Comparison of ENCODE assay signal across 19 mouse cellular contexts in the genomic region with DNA sequence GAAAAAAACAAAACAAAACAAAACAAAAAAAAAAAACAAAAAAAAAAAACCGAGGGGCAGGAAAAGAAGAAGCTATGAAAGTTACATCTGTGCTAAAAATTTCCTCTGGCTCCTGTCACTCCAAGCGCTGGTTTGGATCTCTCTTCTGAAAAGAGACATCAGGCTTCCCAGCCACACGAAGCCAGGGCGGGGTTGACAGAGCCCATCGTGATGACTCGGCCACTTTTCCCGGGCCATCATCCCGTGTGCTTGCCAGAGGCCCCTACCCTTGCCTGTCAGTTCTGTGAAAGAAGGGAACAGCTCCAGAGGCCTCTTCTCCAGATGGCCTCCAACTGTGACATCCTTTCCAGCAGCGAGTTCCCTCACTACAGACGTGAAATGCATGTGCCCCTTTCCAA. TPM values are rescaled to one million over a fixed set of nuclear protein-coding genes. Genes with fewer than 3 reads are reported as not detected.
A peak's percentile ranks its signal among the peaks of the same experiment; 100 is the strongest.
DNase-seq lines count a peak whose midpoint lies in the region; ATAC-seq and TF ChIP-seq lines count a peak whose summit lies in the region.
"Had no signal": no experiment of that assay in that cellular context is flagged by ENCODE, and none has a peak within 500 bp of the region (broad histone marks: within the 10 kb centered on the region; RNA-seq: fewer than 3 reads in every experiment).

No protein-coding gene starts in this region.

- H3K4me3 ChIP-seq in gastrocnemius, adult 2 months = peak overlapping the region; percentile 30; the same call in 1 of the 2 replicates
- H3K4me3 ChIP-seq in midbrain, embryonic 11.5 days (ENCODE audit: low read depth, low read length) = no peak overlapping the region
- H3K4me3 ChIP-seq in midbrain, embryonic 15.5 days = no peak overlapping the region
- H3K4me3 ChIP-seq in lung, embryonic 16.5 days (ENCODE audit: low read length) = no peak overlapping the region
- H3K4me3 ChIP-seq in thymus, adult 2 months (ENCODE audit: control insufficient read depth, insufficient read depth, low read length) = no peak overlapping the region
- H3K4me3 ChIP-seq: heart, embryonic 10.5 days; hindbrain, embryonic 13.5 days; intestine, embryonic 15.5 days; layer of hippocampus, adult 2 months had no signal

- no peaks in the 10 kb centered on the region for H3K4me1 ChIP-seq in midbrain, embryonic 11.5 days (ENCODE audit: control insufficient read depth, insufficient read depth, low read length)
- no peaks in the 10 kb centered on the region for H3K4me1 ChIP-seq in midbrain, embryonic 15.5 days
- peaks cover 13% of the 10 kb centered on the region for H3K4me1 ChIP-seq in lung, embryonic 16.5 days (replicated peaks; ENCODE audit: control insufficient read depth, insufficient read depth, low read length)
- H3K4me1 ChIP-seq in thymus, adult 2 months (replicated peaks; ENCODE audit: control insufficient read depth, insufficient read depth, low read length) = no peaks in the 10 kb centered on the region
- H3K4me1 ChIP-seq: heart, embryonic 10.5 days; hindbrain, embryonic 13.5 days had no signal

- H3K9me3 ChIP-seq in midbrain, embryonic 11.5 days (ENCODE audit: control insufficient read depth, low read length) = no peaks in the 10 kb centered on the region
- H3K9me3 ChIP-seq in midbrain, embryonic 15.5 days = no peaks in the 10 kb centered on the region
- no peaks in the 10 kb centered on the region for H3K9me3 ChIP-seq in lung, embryonic 16.5 days (ENCODE audit: control insufficient read depth, low read length)
- H3K9me3 ChIP-seq: heart, embryonic 10.5 days; hindbrain, embryonic 13.5 days; intestine, embryonic 15.5 days had no signal

- H3K4me2 ChIP-seq in midbrain, embryonic 11.5 days = no peak overlapping the region
- no peak overlapping the region for H3K4me2 ChIP-seq in midbrain, embryonic 15.5 days
- H3K4me2 ChIP-seq in lung, embryonic 16.5 days (ENCODE audit: low read depth, low read length) = no peak overlapping the region
- H3K4me2 ChIP-seq: hindbrain, embryonic 13.5 days had no signal

- intact Hi-C loops in gastrocnemius, adult 2 months (cut with DNase I) = no loop called here
- intact Hi-C loops in gastrocnemius, postnatal 14 days (cut with DNase I; ENCODE audit: low total_unique reads) = no loop called here

- no peak for TF ChIP-seq CTCF in gastrocnemius, adult 2 months (IDR thresholded peaks at IDR 0.05)
- no peak for TF ChIP-seq CTCF in thymus, adult 2 months (IDR thresholded peaks at IDR 0.05; ENCODE audit: borderline replicate concordance, control insufficient read depth, extremely low read depth, insufficient read depth, low read length, poor library complexity)

- no peak for DNase-seq in gastrocnemius, adult 2 months
- DNase-seq in gastrocnemius, postnatal 14 days = no peak
- peak; percentile 79 for DNase-seq in midbrain, embryonic 11.5 days (ENCODE audit: low spot score, missing footprints)
- DNase-seq in thymus, adult 18-20 months = no peak
- DNase-seq in thymus, adult 2 months = no peak
- DNase-seq in heart, adult 8-10 months (ENCODE audit: low spot score) = no peak
- DNase-seq: adrenal gland, adult 2 months; cerebellum, postnatal 25 days; forebrain, postnatal 0 days; gastrocnemius, postnatal 10 days; left cerebral cortex, postnatal 4 days; spleen, adult 18-20 months had no signal

- WGBS in midbrain, embryonic 11.5 days = 53% methylated on average over 10 of the region's 10 CpGs
- 50% methylated on average over 10 of the region's 10 CpGs for WGBS in midbrain, embryonic 15.5 days
- WGBS in lung, embryonic 16.5 days = 39% methylated on average over 10 of the region's 10 CpGs
- 28% methylated on average over 10 of the region's 10 CpGs for WGBS in thymus, adult 2 months

- TF ChIP-seq POLR2A in thymus, adult 2 months (IDR thresholded peaks at IDR 0.05; ENCODE audit: control insufficient read depth, extremely low read depth, insufficient read depth, low read length, poor library complexity) = no peak

- no peak overlapping the region for H3K9ac ChIP-seq in midbrain, embryonic 11.5 days (ENCODE audit: low read length)
- no peak overlapping the region for H3K9ac ChIP-seq in midbrain, embryonic 15.5 days
- H3K9ac ChIP-seq in lung, embryonic 16.5 days (ENCODE audit: low read length) = no peak overlapping the region
- H3K9ac ChIP-seq: forebrain, postnatal 0 days; intestine, embryonic 15.5 days had no signal

- peak overlapping the region; percentile 43; the same call in 1 of the 2 replicates for H3K27ac ChIP-seq in gastrocnemius, adult 2 months
- no peak overlapping the region for H3K27ac ChIP-seq in midbrain, embryonic 11.5 days (ENCODE audit: low read depth, low read length)
- no peak overlapping the region for H3K27ac ChIP-seq in midbrain, embryonic 15.5 days
- peak overlapping the region; percentile 53 for H3K27ac ChIP-seq in lung, embryonic 16.5 days (ENCODE audit: low read length)
- no peak overlapping the region for H3K27ac ChIP-seq in thymus, adult 2 months (ENCODE audit: control insufficient read depth, insufficient read depth, low read length)
- H3K27ac ChIP-seq: heart, embryonic 10.5 days; hindbrain, embryonic 13.5 days; intestine, embryonic 15.5 days; layer of hippocampus, adult 2 months had no signal

- no peak for ATAC-seq in midbrain, embryonic 11.5 days (ENCODE audit: low FRiP score)
- no peak for ATAC-seq in midbrain, embryonic 15.5 days (replicated peaks)
- ATAC-seq in lung, embryonic 16.5 days (ENCODE audit: low read depth) = peak; percentile 77
- ATAC-seq: forebrain, postnatal 0 days had no signal

- no peaks in the 10 kb centered on the region for H3K27me3 ChIP-seq in midbrain, embryonic 11.5 days (ENCODE audit: control insufficient read depth, insufficient read depth, low read length)
- H3K27me3 ChIP-seq in midbrain, embryonic 15.5 days (replicated peaks) = no peaks in the 10 kb centered on the region
- no peaks in the 10 kb centered on the region for H3K27me3 ChIP-seq in lung, embryonic 16.5 days (ENCODE audit: control insufficient read depth, insufficient read depth, low read depth, low read length)
- H3K27me3 ChIP-seq in thymus, adult 2 months (ENCODE audit: control insufficient read depth, insufficient read depth, low read length) = no peaks in the 10 kb centered on the region
- H3K27me3 ChIP-seq: hindbrain, embryonic 13.5 days had no signal

- H3K36me3 ChIP-seq in midbrain, embryonic 11.5 days (ENCODE audit: control insufficient read depth, insufficient read depth, low read length) = no peaks in the 10 kb centered on the region
- H3K36me3 ChIP-seq in midbrain, embryonic 15.5 days (replicated peaks) = no peaks in the 10 kb centered on the region
- H3K36me3 ChIP-seq in lung, embryonic 16.5 days (ENCODE audit: control insufficient read depth, insufficient read depth, low read length) = no peaks in the 10 kb centered on the region
- H3K36me3 ChIP-seq in thymus, adult 2 months (ENCODE audit: control insufficient read depth, insufficient read depth, low read length) = no peaks in the 10 kb centered on the region
- H3K36me3 ChIP-seq: heart, embryonic 10.5 days; hindbrain, embryonic 13.5 days; intestine, embryonic 15.5 days had no signal

RNA-seq across cellular contexts. Expression of gene Cdca8, which starts 11.9 kb away (rescaled TPM):
- under 1 TPM; 0.28 to 0.38 TPM for total RNA-seq in gastrocnemius, adult 2 months (2021)
- total RNA-seq in gastrocnemius, postnatal 14 days (2021) = 1 to 10 TPM; 3.8 to 4.0 TPM
- 244 and 248 TPM in 2 replicates for polyA plus RNA-seq in midbrain, embryonic 11.5 days (2014; fragmentation: Nextera tagmentation; extraction: Ambion mirVana)
- 24.8 and 30.6 TPM in 2 replicates for polyA plus RNA-seq in midbrain, embryonic 15.5 days (2015; fragmentation: Nextera tagmentation; extraction: Ambion mirVana)
- 150 and 151 TPM in 2 replicates for polyA plus RNA-seq in lung, embryonic 16.5 days (2015; fragmentation: Nextera tagmentation; extraction: Ambion mirVana)
- 79.4 and 102 TPM in 2 replicates for polyA plus RNA-seq in thymus, adult 2 months (2012; rRNA removed)
- total RNA-seq in heart, adult 8-10 months (2022) = 1 to 10 TPM in 1 of 4 experiments, under 1 TPM in 3; 0.69 to 1.1 (median 0.85) TPM

RNA-seq across cellular contexts. Expression of gene 9930104L06Rik, which starts 14.2 kb away (rescaled TPM):
- 1 to 10 TPM; 8.6 to 9.4 TPM for total RNA-seq in gastrocnemius, adult 2 months (2021)
- 1 to 10 TPM; 5.9 to 7.3 TPM for total RNA-seq in gastrocnemius, postnatal 14 days (2021)
- 3.8 and 4.3 TPM in 2 replicates for polyA plus RNA-seq in midbrain, embryonic 11.5 days (2014; fragmentation: Nextera tagmentation; extraction: Ambion mirVana)
- polyA plus RNA-seq in midbrain, embryonic 15.5 days (2015; fragmentation: Nextera tagmentation; extraction: Ambion mirVana) = 14.3 and 16.9 TPM in 2 replicates
- 11.1 and 13.1 TPM in 2 replicates for polyA plus RNA-seq in lung, embryonic 16.5 days (2015; fragmentation: Nextera tagmentation; extraction: Ambion mirVana)
- 18.3 and 21.6 TPM in 2 replicates for polyA plus RNA-seq in thymus, adult 2 months (2012; rRNA removed)
- 10 to 100 TPM in 1 of 4 experiments, 1 to 10 TPM in 3; 5.8 to 11.1 (median 8.7) TPM for total RNA-seq in heart, adult 8-10 months (2022)

RNA-seq across cellular contexts. Expression of gene Rspo1, which starts 35.2 kb away (rescaled TPM):
- total RNA-seq in gastrocnemius, adult 2 months (2021) = under 1 TPM; 0.26 to 0.59 TPM
- total RNA-seq in gastrocnemius, postnatal 14 days (2021) = under 1 TPM in 1 of 2 experiments, not detected in 1; 0.33 TPM
- polyA plus RNA-seq in midbrain, embryonic 11.5 days (2014; fragmentation: Nextera tagmentation; extraction: Ambion mirVana) = 9.0 and 11.9 TPM in 2 replicates
- polyA plus RNA-seq in midbrain, embryonic 15.5 days (2015; fragmentation: Nextera tagmentation; extraction: Ambion mirVana) = 2.4 and 3.7 TPM in 2 replicates
- 7.4 and 8.0 TPM in 2 replicates for polyA plus RNA-seq in lung, embryonic 16.5 days (2015; fragmentation: Nextera tagmentation; extraction: Ambion mirVana)
- 2.2 and 2.3 TPM in 2 replicates for polyA plus RNA-seq in thymus, adult 2 months (2012; rRNA removed)
- total RNA-seq in heart, adult 8-10 months (2022) = 1 to 10 TPM; 3.1 to 6.6 (median 4.7) TPM
- total RNA-seq: megakaryocyte-erythroid progenitor cell, adult 5-6 weeks had no signal

Comparison
In these comparisons a context has a peak if more than half of its experiments do, and no peak if none do; other contexts are left out.
1. H3K27ac ChIP-seq: peak in gastrocnemius, adult 2 months (single experiment) and lung, embryonic 16.5 days (single experiment); none in midbrain, embryonic 11.5 days (single experiment), midbrain, embryonic 15.5 days (single experiment) and thymus, adult 2 months (single experiment).